Mouse (Mus musculus): ENCODE measurements around the gene Tbcel.

- TF ChIP-seq CTCF (IDR thresholded peaks at IDR 0.05): no peak
- TF ChIP-seq POLR2A (IDR thresholded peaks at IDR 0.05; ENCODE audit: insufficient read depth, low read depth, low read length): no peak
- TF ChIP-seq EP300 (IDR thresholded peaks at IDR 0.05; ENCODE audit: insufficient read depth, low read depth, low read length): no peak
These were observed 113.3 kb downstream of the Tbcel start for GRCm38 (mm10) chr9:42394321-42394720.
